Mouse (Mus musculus): ENCODE measurements at regions not wholly inside any gene's neighbourhood (a gene's known extent, or its start where the extent isn't known, plus 50 kb on each side); places are given as distances from the start of the nearest gene placed in this dataset.

- TF ChIP-seq POLR2A (IDR thresholded peaks at IDR 0.05; ENCODE audit: control insufficient read depth in 1 of 2, insufficient read depth in 1 of 2, low read depth in 1 of 2, low read length in 2 of 2, poor library complexity in 1 of 2) (no peak), TAL1 (IDR thresholded peaks at IDR 0.05; ENCODE audit: low read length) (no peak), MAFK (IDR thresholded peaks at IDR 0.05; ENCODE audit: borderline replicate concordance, low read depth, low read length) (peak; percentile 61; the same call in 1 of the 2 replicates), CTCF (IDR thresholded peaks at IDR 0.05 in 2 of 3, conservative IDR thresholded peaks at IDR 0.05 in 1 of 3; ENCODE audit: control insufficient read depth in 1 of 3, insufficient read depth in 1 of 3, low read depth in 2 of 3, low read length in 3 of 3, poor library complexity in 1 of 3, severe bottlenecking in 1 of 3) (no peak), ELF1 (IDR thresholded peaks at IDR 0.05; ENCODE audit: low read depth, low read length) (no peak), BHLHE40 (IDR thresholded peaks at IDR 0.05; ENCODE audit: borderline replicate concordance, low read depth, low read length) (no peak)
Measured at GRCm38 (mm10) chr17:91286875-91287274, 194.0 kb upstream of the Nrxn1 start.
